Mouse (Mus musculus) lung, postnatal 36 days (tissue): ENCODE data around the gene Mgea5.

Source experiments
- DNase-seq: peaks from one replicate; pipeline ENCODE4 v3.0.0; 2022; ENCODE audit warnings: mixed read lengths

Gene Mgea5

DNA sequence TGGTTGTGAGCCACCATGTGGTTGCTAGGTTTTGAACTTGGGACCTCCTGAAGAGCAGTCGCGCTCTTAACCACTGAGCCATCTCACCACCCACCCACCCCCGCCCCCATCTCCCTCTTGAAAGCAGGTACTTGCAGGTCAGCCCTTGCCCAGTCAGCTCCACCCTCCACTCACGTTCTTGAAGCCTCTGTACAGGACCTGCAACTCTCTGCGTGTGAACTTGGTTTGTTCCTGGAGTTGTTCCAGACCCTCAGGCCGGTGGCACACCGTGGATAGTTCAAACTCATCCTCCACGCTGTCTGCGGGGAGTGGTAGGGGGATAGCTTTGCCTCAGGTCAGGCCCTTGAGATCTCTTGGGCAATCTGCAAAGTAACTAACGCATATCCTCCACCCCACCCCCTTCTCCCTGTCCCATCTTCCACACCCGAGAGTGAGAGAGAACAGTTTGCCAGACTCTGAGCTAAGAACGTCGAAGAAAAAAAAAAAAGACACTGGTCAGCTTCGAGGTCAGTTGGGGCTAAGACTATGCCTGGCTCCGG, 11.8 kb upstream of the Mgea5 start:
- DNase-seq = peak; percentile 72

DNA sequence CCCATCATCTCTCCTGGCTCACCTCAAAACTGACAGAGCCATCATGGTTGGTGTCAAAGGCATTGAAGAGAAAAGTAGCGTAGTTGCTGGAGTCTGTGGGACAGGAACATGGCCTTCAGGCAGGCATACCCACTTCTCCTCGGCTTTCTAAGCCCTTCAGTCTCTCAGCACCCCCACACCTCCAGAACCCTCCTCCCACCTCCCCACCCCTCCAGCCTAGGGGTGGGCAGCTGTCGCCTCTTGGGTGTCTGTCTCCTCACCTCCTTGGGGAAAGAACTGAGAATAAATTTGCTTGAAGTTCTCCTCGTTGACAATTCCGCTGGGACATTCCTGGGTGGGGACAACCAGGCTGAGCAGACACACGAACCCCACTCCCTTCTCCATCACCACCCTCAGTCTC, 11.1 kb upstream of the Mgea5 start:
- DNase-seq = no peak

DNA sequence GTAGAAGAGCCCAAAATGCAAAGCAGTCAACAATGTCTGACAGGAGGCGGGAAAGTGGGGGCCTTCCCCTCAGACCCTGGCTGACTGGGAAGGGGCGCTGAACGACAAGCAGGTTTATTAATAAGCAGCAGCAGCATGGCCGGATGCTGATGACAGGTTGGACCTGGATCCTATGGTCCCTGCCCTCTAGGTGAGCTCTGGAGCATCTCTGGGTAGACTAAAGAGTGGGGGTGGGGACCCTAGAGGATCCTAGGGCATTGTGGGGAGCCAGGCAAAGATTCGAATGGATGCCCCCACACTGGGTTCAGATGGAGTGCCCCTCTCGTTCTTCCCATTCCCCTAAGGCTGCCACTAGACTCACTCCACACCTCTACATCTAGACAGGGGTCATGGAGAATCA, 8.8 kb upstream of the Mgea5 start:
- DNase-seq = no peak

DNA sequence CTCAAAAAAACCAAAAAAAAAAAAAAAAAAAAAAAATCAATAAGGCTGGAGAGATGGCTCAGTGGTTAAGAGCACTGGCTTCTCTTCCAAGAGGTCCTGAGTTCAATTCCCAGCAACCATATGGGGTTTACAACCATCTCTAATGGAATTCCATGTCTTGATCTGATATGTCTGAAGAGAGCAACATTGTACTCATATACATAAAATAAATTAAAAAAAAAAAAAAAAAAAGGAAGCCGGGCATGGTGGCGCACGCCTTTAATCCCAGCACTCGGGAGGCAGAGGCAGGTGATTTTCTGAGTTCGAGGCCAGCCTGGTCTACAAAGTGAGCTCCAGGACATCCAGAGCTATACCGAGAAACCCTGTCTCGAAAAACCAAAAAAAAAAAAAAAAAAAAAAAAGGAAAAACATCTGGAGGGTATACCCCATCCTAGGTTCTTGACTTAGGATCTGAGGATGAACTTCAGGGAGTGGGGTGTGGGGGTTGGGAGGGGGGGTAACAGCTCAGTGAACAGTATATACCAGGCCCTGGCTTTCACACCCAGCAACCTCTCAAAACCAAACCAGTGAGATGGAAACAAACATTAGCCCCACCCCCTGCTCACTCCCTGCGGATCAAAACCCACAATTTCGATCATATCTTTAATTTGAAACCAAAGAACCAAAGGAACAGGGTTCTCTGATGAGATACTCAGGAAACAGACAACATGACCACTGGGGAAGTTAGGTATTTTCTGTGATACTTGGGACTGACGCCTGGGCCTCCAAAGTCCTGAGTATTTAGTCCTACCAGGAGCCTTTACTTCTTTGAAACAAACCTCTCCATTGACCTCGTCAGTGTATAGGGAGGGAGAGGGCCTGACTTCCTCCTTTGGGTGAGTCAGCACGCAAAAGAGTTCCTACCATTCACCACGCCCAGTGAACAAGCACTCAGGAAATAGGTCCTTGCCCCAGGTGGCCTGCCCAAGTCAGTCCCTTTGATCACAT, 6.5 kb upstream of the Mgea5 start:
- peak; percentile 84 for DNase-seq

DNA sequence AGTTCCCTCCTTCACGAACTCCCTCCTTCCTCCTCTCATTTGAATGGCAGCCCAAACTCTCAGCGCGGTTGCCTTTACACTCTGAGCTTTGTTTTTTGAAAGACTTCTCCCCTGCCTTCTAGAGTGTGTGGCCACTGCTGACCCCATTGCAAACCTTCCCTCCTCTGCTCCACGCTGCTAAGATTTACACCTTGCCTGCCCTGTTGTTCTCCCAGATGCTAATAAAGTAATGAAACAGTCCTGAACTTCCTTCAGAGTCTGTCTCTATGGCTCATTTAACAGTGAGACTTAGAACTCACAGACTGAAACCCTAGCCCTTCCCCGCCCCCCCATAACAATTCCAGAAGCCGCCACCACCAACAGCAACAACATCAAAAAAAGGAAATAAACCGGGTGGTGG, 5.7 kb upstream of the Mgea5 start:
- DNase-seq = no peak

DNA sequence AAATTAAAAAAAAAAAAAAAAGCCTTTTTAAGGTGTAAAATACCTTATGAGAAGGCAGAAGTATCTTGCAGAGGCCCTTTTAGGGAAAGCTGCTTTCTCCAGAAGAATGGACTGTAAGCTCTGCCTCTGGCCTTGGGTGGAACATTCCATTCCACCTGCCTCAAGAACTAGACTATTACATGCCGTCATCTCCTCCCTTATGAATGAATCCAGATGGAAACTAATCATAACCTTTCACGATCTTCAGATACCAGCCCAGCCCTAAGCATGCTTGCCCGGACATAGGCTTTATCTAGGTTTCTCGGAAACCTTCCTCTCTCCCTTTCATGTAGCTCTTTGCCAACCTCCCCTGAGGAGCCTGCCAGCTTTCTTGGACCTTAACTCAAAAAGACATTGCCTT, 4.7 kb upstream of the Mgea5 start:
- no peak for DNase-seq

DNA sequence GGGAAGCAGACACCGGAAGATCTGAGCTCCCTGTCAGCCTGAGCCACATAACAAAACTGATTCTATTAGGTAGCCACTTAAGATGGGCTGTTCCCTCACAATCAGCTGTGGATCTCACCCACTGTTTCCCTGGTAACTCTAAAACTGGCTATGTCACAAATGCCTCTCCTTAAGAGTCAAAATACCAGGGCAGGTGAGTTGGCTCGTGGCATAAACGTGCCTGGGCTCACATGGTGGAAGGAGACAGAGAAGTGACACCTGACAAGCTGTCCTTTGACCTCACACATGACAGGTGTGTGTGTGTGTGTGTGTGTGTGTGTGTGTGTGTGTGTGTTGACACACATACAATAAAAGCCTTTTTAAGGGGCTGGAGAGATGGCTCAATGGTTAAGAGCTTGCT, 3.8 kb upstream of the Mgea5 start:
- DNase-seq = peak; percentile 43

DNA sequence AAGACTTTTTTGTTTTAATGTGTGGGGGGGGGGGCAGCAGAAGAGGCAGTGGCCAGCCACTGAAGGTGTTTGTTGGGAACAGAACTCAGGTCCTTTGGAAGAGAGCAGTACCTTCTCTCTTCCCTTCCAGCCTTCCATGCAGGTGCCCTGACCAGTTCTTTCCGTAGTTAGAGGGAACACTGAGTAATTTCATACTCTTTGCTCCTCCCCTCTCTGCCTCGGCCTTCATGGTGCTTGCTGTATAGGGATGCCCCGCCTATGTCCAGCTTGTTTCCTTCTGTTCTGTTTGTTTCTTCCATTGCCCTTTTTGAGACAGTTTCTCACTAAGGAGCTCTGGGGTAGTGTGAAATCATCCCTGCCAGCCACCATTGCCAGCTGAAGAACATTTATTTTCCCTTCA, 1.8 kb upstream of the Mgea5 start:
- DNase-seq = no peak

DNA sequence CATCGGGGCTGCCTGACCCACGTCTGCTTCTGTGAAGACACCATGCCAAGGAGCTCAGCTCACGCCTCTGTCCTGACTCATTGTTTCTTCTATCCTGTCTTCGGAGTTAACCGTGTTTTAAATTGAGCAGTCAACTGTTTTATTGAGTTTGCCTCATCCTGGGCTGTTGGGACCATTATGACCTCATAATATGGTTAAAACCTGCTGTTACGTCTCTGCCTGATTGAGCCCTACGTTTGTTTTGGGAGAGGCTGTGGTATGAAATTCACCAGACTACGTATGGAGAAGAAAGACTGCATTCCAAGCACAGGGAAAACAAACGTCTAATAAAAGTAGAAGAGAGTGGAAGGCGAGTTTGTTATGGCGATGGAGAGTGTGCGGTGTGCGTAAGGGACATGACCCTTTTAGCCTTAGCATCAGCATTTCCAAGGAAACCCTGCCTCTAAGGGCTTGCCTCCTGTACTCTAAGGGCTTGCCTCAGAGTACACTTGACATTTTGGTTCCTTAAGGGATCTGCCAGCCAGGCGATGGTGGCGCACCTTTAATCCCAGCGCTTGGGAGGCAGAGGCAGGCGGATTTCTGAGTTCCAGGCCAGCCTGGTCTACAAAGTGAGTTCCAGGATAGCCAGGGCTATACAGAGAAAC, 418 bp upstream of the Mgea5 start:
- peak; percentile 28 for DNase-seq

DNA sequence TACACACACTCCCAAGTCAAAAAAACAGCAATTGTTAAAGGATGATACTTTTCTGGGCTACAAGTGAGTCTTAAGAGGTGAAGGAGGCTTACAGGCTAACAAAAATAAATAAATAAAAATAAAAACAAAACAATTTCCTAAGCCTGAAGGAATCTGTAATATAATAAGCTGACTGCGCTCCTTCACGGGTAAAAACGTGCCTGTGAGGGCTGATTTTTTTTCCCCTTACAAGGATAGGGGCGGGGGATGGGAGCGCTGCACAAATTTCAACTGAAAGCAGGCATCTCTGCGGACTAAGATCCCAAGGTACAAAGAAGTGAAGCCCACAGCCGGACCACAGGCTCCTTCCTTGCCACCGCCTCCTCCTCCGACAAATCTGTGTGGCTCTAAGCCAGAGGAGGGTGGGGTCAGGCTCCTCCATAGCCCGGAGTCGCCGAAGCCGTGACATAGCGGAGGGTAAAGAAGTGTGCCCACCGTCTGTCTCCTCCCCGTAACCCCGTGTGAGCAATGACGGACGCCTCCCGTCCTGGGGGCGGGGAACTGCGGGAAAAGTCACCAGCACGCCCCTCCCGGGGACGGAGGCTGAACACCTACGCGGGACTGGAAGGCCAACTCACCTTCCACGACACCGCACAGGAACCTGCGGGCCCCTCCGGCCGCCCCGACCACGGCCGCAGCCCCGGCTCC, 1.2 kb downstream of the Mgea5 start:
- peak; percentile 89 for DNase-seq

DNA sequence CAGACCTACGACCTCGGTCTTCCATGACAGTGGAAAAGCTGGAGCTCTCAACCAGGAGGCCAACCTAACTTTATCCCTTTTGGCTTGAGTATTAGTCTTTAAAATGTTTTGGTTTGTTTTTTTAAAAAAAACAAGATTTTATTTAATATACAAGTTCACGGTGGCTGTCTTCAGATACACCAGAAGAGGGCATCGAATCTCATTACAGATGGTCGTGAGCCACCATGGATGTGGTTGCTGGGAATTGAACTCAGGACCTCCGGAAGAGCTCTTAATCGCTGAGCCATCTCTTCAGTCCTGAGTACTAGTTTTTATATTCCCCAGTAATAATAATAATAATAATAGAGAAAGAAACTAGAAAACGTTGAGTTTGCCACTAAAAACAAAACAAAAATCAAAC, 2.0 kb downstream of the Mgea5 start:
- no peak for DNase-seq

DNA sequence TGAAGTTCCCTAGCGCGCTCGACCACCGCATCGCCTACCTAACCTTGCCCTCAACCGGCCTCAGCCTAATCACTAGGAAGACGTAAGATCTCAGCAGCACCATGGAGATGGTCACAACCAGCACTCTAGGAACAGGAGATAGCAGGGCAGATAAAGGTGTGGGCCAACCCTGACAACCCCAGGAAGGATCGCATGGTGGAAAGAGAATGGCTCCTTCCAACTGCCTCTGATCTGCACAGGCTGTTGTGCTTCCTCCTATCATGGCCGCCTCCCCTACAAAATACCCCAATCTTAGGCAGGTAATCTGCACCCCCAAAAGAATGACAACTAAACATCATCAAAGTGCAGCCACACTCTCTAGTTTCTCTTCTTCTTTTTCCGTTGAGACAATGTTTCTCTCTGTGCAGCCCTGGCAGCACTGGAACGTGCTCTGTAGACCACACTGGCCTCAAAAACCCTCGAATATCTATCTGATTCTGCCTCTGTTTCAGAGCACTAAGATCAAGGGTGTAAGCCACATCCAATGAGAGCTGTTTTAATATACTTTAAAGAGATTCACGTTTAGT, 3.2 kb downstream of the Mgea5 start:
- DNase-seq = no peak

DNA sequence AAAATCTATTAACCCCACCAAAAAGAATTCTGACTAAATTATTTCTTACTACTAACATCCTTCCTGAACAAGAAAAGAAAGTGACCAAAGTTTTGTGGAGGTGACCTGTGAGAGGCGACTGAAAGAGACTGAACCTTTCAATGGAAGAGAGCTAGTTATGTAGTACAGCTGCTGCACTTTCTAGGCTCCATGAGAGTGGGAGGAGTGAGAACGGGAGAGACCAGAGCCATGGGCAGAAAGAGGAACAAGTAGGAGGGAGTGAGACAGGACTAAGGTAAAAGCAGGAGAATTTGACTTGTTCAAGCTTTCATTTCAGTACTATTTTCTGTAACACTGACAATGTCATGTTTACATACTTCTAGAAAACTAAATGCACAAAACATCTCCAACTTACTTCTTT, 8.2 kb downstream of the Mgea5 start:
- no peak for DNase-seq

DNA sequence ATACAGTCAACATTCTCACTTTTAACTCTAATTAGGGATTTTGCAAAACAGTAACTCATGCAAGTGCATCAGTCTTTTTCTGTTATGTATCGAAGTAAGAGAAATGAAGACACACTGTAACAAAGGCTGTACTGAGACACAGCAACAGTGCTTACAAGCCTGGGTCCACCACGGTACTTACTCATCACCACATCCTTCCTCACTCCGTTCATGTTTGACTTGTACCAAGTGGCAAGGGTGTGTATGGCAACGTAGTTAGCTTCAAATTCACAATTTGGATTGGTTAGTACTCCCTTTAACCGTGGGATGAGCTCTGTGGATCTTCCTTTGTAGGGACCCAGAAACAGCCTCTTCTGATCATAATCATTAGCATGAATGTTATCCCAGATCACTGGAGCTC, 12.1 kb downstream of the Mgea5 start:
- no peak for DNase-seq

DNA sequence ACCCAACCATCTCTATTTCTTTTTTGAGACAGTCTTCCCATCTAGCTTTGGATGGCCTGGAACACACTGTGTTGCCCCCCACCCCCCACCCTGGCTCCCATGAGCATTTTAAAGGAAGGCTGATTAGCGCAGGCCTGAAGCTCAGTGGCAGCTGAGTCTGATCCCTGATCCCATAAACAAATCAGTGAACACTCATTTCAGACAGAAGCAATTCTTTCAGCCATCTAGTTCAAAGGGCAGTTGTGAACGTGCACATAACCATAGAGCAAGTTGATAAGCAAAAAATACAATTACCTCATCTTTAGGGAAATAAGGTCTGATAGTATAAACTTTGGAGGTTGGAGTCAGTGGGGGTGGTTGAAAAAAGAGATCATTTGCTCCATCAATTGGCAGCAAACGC, 22.8 kb downstream of the Mgea5 start:
- no peak for DNase-seq

DNA sequence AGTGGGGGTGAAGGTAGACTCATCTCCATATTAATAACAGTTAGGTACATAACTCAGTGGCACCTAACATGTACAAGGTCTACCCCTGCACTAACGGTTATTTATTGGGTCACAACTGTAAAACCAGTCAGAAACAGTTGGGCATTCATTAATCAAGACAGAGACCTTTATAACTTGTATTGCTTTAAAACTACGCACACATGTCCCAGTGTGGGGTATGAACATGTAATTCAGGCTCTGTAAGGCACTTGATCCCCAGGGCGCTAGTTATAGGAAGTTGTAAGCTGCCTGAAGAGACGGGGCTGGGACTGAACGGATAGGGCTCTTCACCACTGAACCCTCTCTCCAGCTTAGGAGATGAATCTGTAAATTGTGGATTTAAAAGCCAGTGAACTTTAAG, 25.0 kb downstream of the Mgea5 start:
- no peak for DNase-seq

DNA sequence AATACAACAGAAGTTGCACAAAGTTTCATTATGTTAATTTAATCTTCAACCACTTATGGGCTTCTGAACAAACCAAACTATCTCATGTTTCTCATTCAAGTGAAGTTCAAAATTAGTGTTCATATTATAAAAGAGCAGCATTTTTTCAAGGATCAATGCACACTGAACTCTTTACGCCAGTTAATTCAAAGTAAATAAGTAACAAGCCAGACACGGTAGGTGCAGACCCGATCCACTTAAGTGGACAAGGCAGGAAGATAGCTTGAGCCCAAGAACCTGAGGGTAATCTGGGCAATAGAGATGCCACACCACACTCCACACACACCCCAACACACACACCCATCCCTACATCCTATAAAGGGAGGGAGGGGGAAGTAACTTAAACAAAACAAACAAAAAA, 30.1 kb downstream of the Mgea5 start:
- DNase-seq = no peak

DNA sequence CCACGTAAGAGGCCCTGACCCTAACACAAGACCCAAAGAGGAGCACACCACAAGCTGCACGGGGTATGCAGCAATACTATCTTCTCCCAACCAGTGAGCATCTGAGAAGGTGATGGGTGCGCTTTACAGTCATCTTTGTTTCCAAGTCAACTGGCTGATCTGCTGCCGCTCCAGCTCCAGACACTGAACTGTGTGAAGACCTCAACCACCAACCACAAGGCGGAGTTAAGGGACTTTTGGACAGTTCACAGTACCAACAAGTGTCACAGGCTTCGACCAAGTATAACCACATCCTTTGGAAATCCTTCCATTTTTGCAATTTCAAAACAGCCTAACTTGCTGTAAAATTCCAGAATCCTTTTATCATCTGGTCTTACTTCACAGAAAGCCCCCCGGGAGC, 31.8 kb downstream of the Mgea5 start:
- no peak for DNase-seq

DNA sequence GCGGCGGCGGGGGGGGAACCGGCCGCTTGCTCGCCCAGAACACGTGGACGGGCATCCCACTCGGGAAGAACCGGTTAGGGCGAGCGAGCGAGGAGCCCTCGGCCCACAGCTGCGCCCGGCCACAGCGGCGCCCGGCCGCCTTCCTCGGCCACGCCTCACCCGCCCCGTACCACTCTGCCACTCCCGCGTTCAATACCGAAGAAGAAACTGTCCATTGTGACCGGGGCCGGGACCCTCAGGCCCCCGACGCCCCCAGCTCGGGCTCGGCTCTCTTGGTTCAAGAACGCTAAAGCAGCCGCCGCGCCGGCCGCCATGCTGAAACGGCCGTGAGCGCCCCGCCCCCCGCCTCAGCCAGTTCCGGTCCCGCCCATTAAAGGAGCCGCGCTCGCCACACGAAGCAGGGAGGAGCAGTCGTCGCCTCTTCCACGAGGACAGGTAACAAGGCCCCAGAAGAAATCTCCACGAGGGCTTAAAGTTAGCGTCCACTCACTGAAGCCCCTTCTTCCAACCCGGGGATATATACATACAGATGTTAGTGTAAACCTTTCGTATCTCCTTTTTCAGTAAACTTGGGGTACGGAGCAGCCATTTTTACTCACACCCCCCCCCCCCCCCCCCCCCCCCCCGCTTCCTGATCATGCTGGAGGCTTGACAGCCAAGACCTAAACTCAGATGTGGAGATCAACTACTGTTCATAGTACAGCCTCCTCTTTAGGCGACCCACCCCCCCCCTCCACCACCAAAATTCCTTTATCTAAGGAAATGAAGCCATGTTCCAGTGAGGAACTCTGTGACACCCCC, 34.2 kb downstream of the Mgea5 start, which contains the start of gene Npm3:
Npm3 (minus strand) TSS at position 349 of the 801 bp plus-strand sequence.
- DNase-seq = peak; percentile 91

DNA sequence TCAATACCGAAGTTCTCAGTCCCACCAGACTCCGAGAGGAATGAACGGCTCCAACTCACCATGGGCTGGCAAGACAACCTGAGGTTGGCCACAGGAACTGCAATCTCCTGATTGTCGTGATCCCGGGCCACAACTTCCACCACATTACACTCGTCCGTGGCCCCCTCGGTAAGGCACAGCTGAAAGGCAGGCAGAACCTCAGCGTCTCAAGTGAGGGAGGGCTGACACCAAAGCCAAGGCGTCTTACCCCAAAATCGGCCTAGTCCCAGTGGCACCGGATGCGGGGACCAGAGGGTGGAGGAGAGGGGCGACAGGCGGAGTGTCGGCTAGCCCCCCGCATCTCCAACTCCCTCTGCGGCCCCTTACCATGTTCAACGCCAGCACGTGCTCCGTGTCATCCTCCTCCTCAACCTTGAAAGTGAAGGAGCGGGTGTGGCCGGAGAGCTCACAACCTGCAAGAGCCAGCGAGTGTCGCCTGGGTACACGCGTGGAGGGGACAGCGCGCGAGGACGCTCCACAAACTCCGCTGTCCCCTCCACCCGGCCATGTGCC, 34.9 kb downstream of the Mgea5 start:
- DNase-seq = no peak

DNA sequence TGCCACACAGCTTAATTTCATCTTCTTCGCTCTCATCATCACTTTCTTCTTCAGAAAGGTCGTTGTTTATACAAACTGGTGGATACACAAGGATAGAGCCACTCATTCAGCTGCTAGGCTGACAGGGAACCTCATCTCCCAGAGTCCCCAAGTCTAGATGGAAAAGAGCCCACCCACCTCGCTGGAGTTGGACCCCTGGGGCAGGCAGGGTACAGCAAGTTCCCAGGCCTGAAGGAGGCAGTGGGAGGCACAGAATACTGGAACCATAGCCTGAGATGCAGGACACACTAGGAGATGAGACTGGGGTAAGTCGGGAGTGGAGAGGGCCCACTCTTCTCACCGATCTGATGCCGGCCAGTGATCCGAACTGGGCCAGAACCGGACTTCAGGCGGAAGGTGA, 35.4 kb downstream of the Mgea5 start:
- DNase-seq = no peak
